In the genomic region with DNA sequence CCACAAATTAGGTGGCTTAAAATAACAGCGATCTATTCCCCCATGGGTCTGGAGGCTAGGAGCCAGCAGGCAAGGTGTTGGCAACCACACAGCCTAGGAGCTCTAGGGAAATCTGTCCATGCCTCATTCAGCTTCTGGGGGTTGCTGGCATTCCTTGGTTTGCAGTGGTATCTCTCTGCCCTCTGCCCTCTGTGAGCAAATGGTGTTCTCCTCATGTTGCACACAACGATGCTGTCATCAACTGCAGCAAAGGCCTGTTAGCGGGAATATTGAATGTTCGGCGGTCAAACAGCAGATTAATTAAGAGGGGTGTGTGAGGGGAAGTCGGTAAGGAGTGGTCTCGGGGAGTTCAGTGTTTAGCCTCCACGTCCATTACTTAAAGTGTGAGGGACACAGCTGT, we compare ENCODE assay signal across 28 mouse cellular contexts.
"Had no signal": no experiment of that assay in that cellular context is flagged by ENCODE, and none has a peak within 500 bp of the region (broad histone marks: within the 10 kb centered on the region; RNA-seq: fewer than 3 reads in every experiment).

No protein-coding gene starts in this region.

- H3K4me1 ChIP-seq: intestine, embryonic 15.5 days; liver, embryonic 13.5 days; liver, embryonic 15.5 days had no signal

- H3K4me2 ChIP-seq: heart, embryonic 13.5 days; hindbrain, embryonic 12.5 days; hindbrain, embryonic 14.5 days; intestine, embryonic 15.5 days; limb, embryonic 12.5 days; liver, embryonic 11.5 days; liver, embryonic 13.5 days; liver, embryonic 15.5 days had no signal

- H3K9ac ChIP-seq: heart, embryonic 13.5 days; hindbrain, embryonic 12.5 days; hindbrain, embryonic 14.5 days; intestine, embryonic 15.5 days; limb, embryonic 12.5 days; liver, embryonic 13.5 days; liver, embryonic 15.5 days; liver, postnatal 0 days had no signal

- H3K27me3 ChIP-seq: heart, embryonic 13.5 days; hindbrain, embryonic 12.5 days; intestine, embryonic 15.5 days; limb, embryonic 12.5 days; liver, embryonic 13.5 days; liver, embryonic 15.5 days had no signal

- H3K4me3 ChIP-seq: gastrocnemius, adult 2 months; heart, adult 2 months; heart, embryonic 10.5 days; heart, embryonic 13.5 days; hindbrain, embryonic 10.5 days; hindbrain, embryonic 12.5 days; intestine, embryonic 15.5 days; layer of hippocampus, adult 2 months; left cerebral cortex, adult 2 months; limb, embryonic 10.5 days; limb, embryonic 12.5 days; liver, embryonic 13.5 days; liver, embryonic 15.5 days had no signal

- H3K9me3 ChIP-seq: heart, embryonic 10.5 days; heart, embryonic 13.5 days; hindbrain, embryonic 10.5 days; hindbrain, embryonic 12.5 days; intestine, embryonic 15.5 days; limb, embryonic 10.5 days; limb, embryonic 12.5 days; liver, embryonic 13.5 days; liver, embryonic 15.5 days had no signal

- H3K27ac ChIP-seq: gastrocnemius, adult 2 months; heart, adult 2 months; heart, embryonic 10.5 days; heart, embryonic 13.5 days; hindbrain, embryonic 10.5 days; hindbrain, embryonic 12.5 days; hindbrain, embryonic 14.5 days; intestine, embryonic 15.5 days; layer of hippocampus, adult 2 months; left cerebral cortex, adult 2 months; limb, embryonic 10.5 days; limb, embryonic 12.5 days; liver, embryonic 13.5 days; liver, embryonic 15.5 days had no signal

- H3K36me3 ChIP-seq: heart, embryonic 10.5 days; heart, embryonic 13.5 days; hindbrain, embryonic 10.5 days; hindbrain, embryonic 12.5 days; intestine, embryonic 15.5 days; limb, embryonic 10.5 days; limb, embryonic 12.5 days; liver, embryonic 13.5 days; liver, embryonic 15.5 days had no signal

- ATAC-seq: hindbrain, embryonic 16.5 days; inflammation-experienced regulatory T-cells, adult 6 months; intestine, embryonic 15.5 days; intestine, postnatal 0 days; liver, postnatal 0 days had no signal

- DNase-seq: gastrocnemius, adult 2 months; gastrocnemius, postnatal 10 days; gastrocnemius, postnatal 25 days; heart, adult 2 months; heart, postnatal 4 days; kidney, adult 18-20 months; kidney, adult 8-10 months; kidney, postnatal 10 days; kidney, postnatal 25 days; kidney, postnatal 4 days; liver; liver, embryonic 13.5 days; liver, postnatal 0 days had no signal
